Comparison of ENCODE assay signal across 34 mouse cellular contexts in the genomic region with DNA sequence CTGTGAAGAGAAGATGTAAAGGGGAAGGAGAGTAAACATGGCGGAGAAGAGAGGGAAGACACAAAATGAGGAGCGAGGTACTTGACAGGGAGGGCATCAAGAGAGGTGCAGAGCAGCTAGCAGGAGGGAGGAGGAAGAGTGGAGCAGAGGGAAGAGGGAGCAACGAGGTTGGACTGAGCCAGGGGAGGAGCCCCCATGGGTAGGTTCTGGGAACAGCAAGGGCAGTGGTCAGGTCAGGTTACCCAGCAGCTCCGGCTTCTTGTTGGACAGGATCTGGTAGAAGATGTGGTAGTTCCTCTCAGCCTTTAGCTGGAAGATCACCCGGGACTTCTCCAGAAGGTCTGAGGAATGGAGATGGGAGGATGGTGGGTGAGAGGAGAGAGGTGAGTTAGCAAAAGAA. TPM values are rescaled to one million over a fixed set of nuclear protein-coding genes. Genes with fewer than 3 reads are reported as not detected.
DNase-seq lines count a peak whose midpoint lies in the region; ATAC-seq and TF ChIP-seq lines count a peak whose summit lies in the region.
"Had no signal": no experiment of that assay in that cellular context is flagged by ENCODE, and none has a peak within 500 bp of the region (broad histone marks: within the 10 kb centered on the region; RNA-seq: fewer than 3 reads in every experiment).

No protein-coding gene starts in this region.

- no peaks in the 10 kb centered on the region for H3K4me1 ChIP-seq in heart, embryonic 11.5 days (ENCODE audit: control insufficient read depth, insufficient read depth, low read length)
- H3K4me1 ChIP-seq in heart, embryonic 14.5 days (ENCODE audit: control insufficient read depth in 2 of 2, insufficient read depth in 2 of 2, low read length in 2 of 2), result peaks cover 18 to 24% of the 10 kb centered on the region in 2 experiments; a peak in 3 of 4 replicates
- H3K4me1 ChIP-seq in heart, postnatal 0 days (ENCODE audit: control insufficient read depth, insufficient read depth), result no peaks in the 10 kb centered on the region
- H3K4me1 ChIP-seq in stomach, postnatal 0 days (replicated peaks; ENCODE audit: control insufficient read depth, insufficient read depth), result no peaks in the 10 kb centered on the region
- H3K4me1 ChIP-seq: embryonic facial prominence, embryonic 12.5 days; embryonic facial prominence, embryonic 15.5 days had no signal

- peak overlapping the region; percentile 86 for H3K9ac ChIP-seq in heart, embryonic 11.5 days (ENCODE audit: low read depth, low read length)
- H3K9ac ChIP-seq in heart, embryonic 14.5 days (ENCODE audit: low read length), result peak overlapping the region; percentile 83
- H3K9ac ChIP-seq in heart, postnatal 0 days (replicated peaks; ENCODE audit: low read depth, low read length), result peak overlapping the region; percentile 98
- H3K9ac ChIP-seq in stomach, postnatal 0 days (ENCODE audit: low read length), result no peak overlapping the region
- H3K9ac ChIP-seq: embryonic facial prominence, embryonic 12.5 days; embryonic facial prominence, embryonic 15.5 days; forebrain, postnatal 0 days; hindbrain, embryonic 14.5 days had no signal

- H3K4me3 ChIP-seq in heart, embryonic 11.5 days (ENCODE audit: low read depth, low read length), result peak overlapping the region; percentile 51
- peak overlapping the region; percentile 31 to 42 for H3K4me3 ChIP-seq in heart, embryonic 14.5 days (ENCODE audit: control insufficient read depth in 1 of 2, insufficient read depth in 1 of 2, low read depth in 1 of 2, low read length in 2 of 2)
- peak overlapping the region; percentile 70 for H3K4me3 ChIP-seq in heart, postnatal 0 days (ENCODE audit: low read depth, low read length)
- no peak overlapping the region for H3K4me3 ChIP-seq in stomach, postnatal 0 days (ENCODE audit: low read depth, low read length)
- H3K4me3 ChIP-seq: embryonic facial prominence, embryonic 12.5 days; embryonic facial prominence, embryonic 15.5 days; gastrocnemius, adult 2 months had no signal

- H3K9me3 ChIP-seq in heart, embryonic 11.5 days (replicated peaks; ENCODE audit: control insufficient read depth, low read length), result no peaks in the 10 kb centered on the region
- no peaks in the 10 kb centered on the region for H3K9me3 ChIP-seq in heart, embryonic 14.5 days (ENCODE audit: control insufficient read depth, low read length)
- no peaks in the 10 kb centered on the region for H3K9me3 ChIP-seq in heart, postnatal 0 days (replicated peaks; ENCODE audit: control insufficient read depth, low read length)
- no peaks in the 10 kb centered on the region for H3K9me3 ChIP-seq in stomach, postnatal 0 days (ENCODE audit: control insufficient read depth, low read length)
- H3K9me3 ChIP-seq: embryonic facial prominence, embryonic 12.5 days; embryonic facial prominence, embryonic 15.5 days had no signal

- DNase-seq in heart, postnatal 14 days, result no peak
- no peak for DNase-seq in heart, adult 11 months
- no peak for DNase-seq in heart, postnatal 0 days (ENCODE audit: low spot score)
- no peak for DNase-seq in stomach, postnatal 0 days (ENCODE audit: low spot score)
- DNase-seq: adrenal gland, adult 2 months; adrenal gland, postnatal 14 days; cerebellum, adult 11 months; cerebellum, adult 2 months; cerebellum, adult 9-11 months; cerebellum, postnatal 25 days; gastrocnemius, adult 2 months; gastrocnemius, postnatal 14 days; kidney, adult 18-20 months; kidney, adult 9 months had no signal

- peaks cover 2% of the 10 kb centered on the region; the same call in 1 of the 2 replicates for H3K36me3 ChIP-seq in heart, embryonic 11.5 days (ENCODE audit: control insufficient read depth, insufficient read depth, low read length)
- H3K36me3 ChIP-seq in heart, embryonic 14.5 days (ENCODE audit: control insufficient read depth, insufficient read depth, low read length), result peaks cover 83% of the 10 kb centered on the region
- H3K36me3 ChIP-seq in heart, postnatal 0 days (replicated peaks; ENCODE audit: control insufficient read depth, insufficient read depth, low read length), result peaks cover 85% of the 10 kb centered on the region
- H3K36me3 ChIP-seq in stomach, postnatal 0 days (ENCODE audit: control insufficient read depth, insufficient read depth, low read length), result no peaks in the 10 kb centered on the region
- H3K36me3 ChIP-seq: embryonic facial prominence, embryonic 12.5 days; embryonic facial prominence, embryonic 15.5 days had no signal

- peak overlapping the region; percentile 95 for H3K27ac ChIP-seq in heart, embryonic 11.5 days (ENCODE audit: low read depth, low read length)
- peak overlapping the region; percentile 71 to 87 for H3K27ac ChIP-seq in heart, embryonic 14.5 days (replicated peaks in 1 of 2; ENCODE audit: control insufficient read depth in 1 of 2, insufficient read depth in 1 of 2, low read depth in 2 of 2, low read length in 2 of 2)
- H3K27ac ChIP-seq in heart, postnatal 0 days (ENCODE audit: low read depth), result peak overlapping the region; percentile 96
- no peak overlapping the region for H3K27ac ChIP-seq in stomach, postnatal 0 days (replicated peaks)
- H3K27ac ChIP-seq: embryonic facial prominence, embryonic 12.5 days; embryonic facial prominence, embryonic 15.5 days; gastrocnemius, adult 2 months; hindbrain, embryonic 14.5 days; hindbrain, postnatal 0 days had no signal

- 57% methylated on average over 5 of the region's 5 CpGs for WGBS in heart, embryonic 11.5 days (ENCODE audit: insufficient replicate concordance)
- WGBS in heart, embryonic 14.5 days, result 47% methylated on average over 5 of the region's 5 CpGs
- WGBS in heart, postnatal 0 days, result 44% methylated on average over 5 of the region's 5 CpGs
- 78% methylated on average over 5 of the region's 5 CpGs for WGBS in stomach, postnatal 0 days

- peak overlapping the region; percentile 66 for H3K4me2 ChIP-seq in heart, embryonic 11.5 days
- H3K4me2 ChIP-seq in heart, embryonic 14.5 days (ENCODE audit: low read length), result peak overlapping the region; percentile 66
- H3K4me2 ChIP-seq in heart, postnatal 0 days (ENCODE audit: low read depth, low read length), result peak overlapping the region; percentile 58
- H3K4me2 ChIP-seq in stomach, postnatal 0 days (replicated peaks; ENCODE audit: low read depth), result no peak overlapping the region
- H3K4me2 ChIP-seq: embryonic facial prominence, embryonic 12.5 days; embryonic facial prominence, embryonic 15.5 days; hindbrain, embryonic 14.5 days had no signal

- no peak for TF ChIP-seq CTCF in heart, postnatal 0 days (IDR thresholded peaks at IDR 0.05; ENCODE audit: low read depth)
- TF ChIP-seq CTCF in stomach, postnatal 0 days (IDR thresholded peaks at IDR 0.05; ENCODE audit: low read depth), result no peak

- H3K27me3 ChIP-seq in heart, embryonic 11.5 days (ENCODE audit: control insufficient read depth, insufficient read depth, low read length), result no peaks in the 10 kb centered on the region; the same call in 1 of the 2 replicates
- no peaks in the 10 kb centered on the region for H3K27me3 ChIP-seq in heart, embryonic 14.5 days (ENCODE audit: control insufficient read depth, insufficient read depth, low read length)
- H3K27me3 ChIP-seq in heart, postnatal 0 days (ENCODE audit: control insufficient read depth, insufficient read depth, low read length), result no peaks in the 10 kb centered on the region
- H3K27me3 ChIP-seq in stomach, postnatal 0 days (ENCODE audit: control insufficient read depth, insufficient read depth, low read length), result no peaks in the 10 kb centered on the region
- H3K27me3 ChIP-seq: embryonic facial prominence, embryonic 12.5 days; embryonic facial prominence, embryonic 15.5 days had no signal

- peak; percentile 17; the same call in 1 of the 2 replicates for TF ChIP-seq EP300 in heart, postnatal 0 days (IDR thresholded peaks at IDR 0.05; ENCODE audit: low read depth)
- TF ChIP-seq EP300 in stomach, postnatal 0 days (optimal IDR thresholded peaks at IDR 0.05), result no peak

- no peak for ATAC-seq in heart, embryonic 11.5 days (replicated peaks; ENCODE audit: insufficient number of reproducible peaks, low FRiP score, low TSS enrichment)
- no peak for ATAC-seq in heart, embryonic 14.5 days (ENCODE audit: insufficient number of reproducible peaks, insufficient read depth, low FRiP score, low read depth)
- ATAC-seq in heart, postnatal 0 days (ENCODE audit: insufficient read depth, low read depth), result no peak
- no peak for ATAC-seq in stomach, postnatal 0 days (ENCODE audit: low FRiP score, low TSS enrichment)
- ATAC-seq: CD4-positive, CD25-positive, alpha-beta regulatory T cell, adult 4 months; forebrain, embryonic 14.5 days; forebrain, postnatal 0 days; hindbrain, postnatal 0 days; inflammation-experienced regulatory T-cells, adult 6 months; intestine, embryonic 16.5 days had no signal

- intact Hi-C loops in heart, postnatal 14 days (cut with DNase I), result no loop called here

RNA-seq across cellular contexts. Expression of gene Myh6, which starts 5.2 kb away (rescaled TPM):
- 2,306 and 2,903 TPM in 2 replicates for polyA plus RNA-seq in heart, embryonic 11.5 days (2014; fragmentation: Nextera tagmentation; extraction: Ambion mirVana)
- total RNA-seq in heart, postnatal 14 days (2021), result over 10,000 TPM; 23,215 to 24,603 TPM
- 2,542 and 2,728 TPM in 2 replicates for polyA plus RNA-seq in heart, embryonic 14.5 days (2014; fragmentation: Nextera tagmentation; extraction: Ambion mirVana)
- 3,860 and 3,976 TPM in 2 replicates for total RNA-seq in heart, postnatal 0 days (2014; rRNA removed; ENCODE audit: low replicate concordance)
- 8,242 and 9,737 TPM in 2 replicates for polyA plus RNA-seq in heart, postnatal 0 days (2015; fragmentation: Nextera tagmentation; extraction: Ambion mirVana)
- polyA plus RNA-seq in stomach, postnatal 0 days (2015; fragmentation: Nextera tagmentation; extraction: Ambion mirVana), result 0.27 and 0.29 TPM in 2 replicates
- total RNA-seq: adrenal gland, adult 2 months; common myeloid progenitor, adult 5-6 weeks; MEL had no signal
- polyA plus RNA-seq: adrenal gland, adult 2 months; CD4-positive, CD25-positive, alpha-beta regulatory T cell, adult 4 months; forebrain, embryonic 11.5 days; inflammation-experienced regulatory T-cells, adult 6 months had no signal

RNA-seq across cellular contexts. Expression of gene Gm17428, which starts 15.2 kb away (rescaled TPM):
- polyA plus RNA-seq in heart, embryonic 11.5 days (2014; fragmentation: Nextera tagmentation; extraction: Ambion mirVana), result not detected in 2 replicates
- total RNA-seq in heart, postnatal 14 days (2021), result not detected
- not detected in 2 replicates for polyA plus RNA-seq in heart, embryonic 14.5 days (2014; fragmentation: Nextera tagmentation; extraction: Ambion mirVana)
- total RNA-seq in heart, postnatal 0 days (2014; rRNA removed; ENCODE audit: low replicate concordance), result not detected in 2 replicates
- not detected in 2 replicates for polyA plus RNA-seq in heart, postnatal 0 days (2015; fragmentation: Nextera tagmentation; extraction: Ambion mirVana)
- polyA plus RNA-seq in stomach, postnatal 0 days (2015; fragmentation: Nextera tagmentation; extraction: Ambion mirVana), result not detected in 2 replicates
- total RNA-seq: adrenal gland, adult 2 months; adrenal gland, postnatal 14 days; adrenal gland, postnatal 4 days; common myeloid progenitor, adult 5-6 weeks; forebrain, postnatal 0 days; gastrocnemius, adult 2 months; gastrocnemius, postnatal 14 days; gastrocnemius, postnatal 4 days; heart, adult 18-20 months; hindbrain, postnatal 0 days; MEL had no signal
- polyA plus RNA-seq: adrenal gland, adult 2 months; C2C12; CD4-positive, CD25-positive, alpha-beta regulatory T cell, adult 4 months; cerebellum, adult 2 months; embryonic facial prominence, embryonic 12.5 days; embryonic facial prominence, embryonic 15.5 days; forebrain, embryonic 11.5 days; forebrain, embryonic 14.5 days; forebrain, postnatal 0 days; frontal cortex, adult 2 months; hindbrain, embryonic 11.5 days; hindbrain, embryonic 14.5 days; hindbrain, postnatal 0 days; inflammation-experienced regulatory T-cells, adult 6 months; intestine, embryonic 16.5 days had no signal

RNA-seq across cellular contexts. Expression of gene Cmtm5, which starts 25.4 kb away (rescaled TPM):
- polyA plus RNA-seq in heart, embryonic 11.5 days (2014; fragmentation: Nextera tagmentation; extraction: Ambion mirVana), result 0.49 and 0.90 TPM in 2 replicates
- total RNA-seq in heart, postnatal 14 days (2021), result under 1 TPM; 0.49 to 0.60 TPM
- 0.58 and 0.72 TPM in 2 replicates for polyA plus RNA-seq in heart, embryonic 14.5 days (2014; fragmentation: Nextera tagmentation; extraction: Ambion mirVana)
- total RNA-seq in heart, postnatal 0 days (2014; rRNA removed; ENCODE audit: low replicate concordance), result 3.1 and 8.1 TPM in 2 replicates
- 0.34 and 0.85 TPM in 2 replicates for polyA plus RNA-seq in heart, postnatal 0 days (2015; fragmentation: Nextera tagmentation; extraction: Ambion mirVana)
- 3.3 and 4.6 TPM in 2 replicates for polyA plus RNA-seq in stomach, postnatal 0 days (2015; fragmentation: Nextera tagmentation; extraction: Ambion mirVana)
- total RNA-seq: common myeloid progenitor, adult 5-6 weeks; MEL had no signal
- polyA plus RNA-seq: C2C12; CD4-positive, CD25-positive, alpha-beta regulatory T cell, adult 4 months; inflammation-experienced regulatory T-cells, adult 6 months had no signal

RNA-seq across cellular contexts. Expression of gene Il25, which starts 29.0 kb away (rescaled TPM):
- not detected in 2 replicates for polyA plus RNA-seq in heart, embryonic 11.5 days (2014; fragmentation: Nextera tagmentation; extraction: Ambion mirVana)
- total RNA-seq in heart, postnatal 14 days (2021), result not detected
- polyA plus RNA-seq in heart, embryonic 14.5 days (2014; fragmentation: Nextera tagmentation; extraction: Ambion mirVana), result not detected in 2 replicates
- total RNA-seq in heart, postnatal 0 days (2014; rRNA removed; ENCODE audit: low replicate concordance), result not detected in 2 replicates
- 0.11 TPM in 1 of 2 replicates, not detected in the other for polyA plus RNA-seq in heart, postnatal 0 days (2015; fragmentation: Nextera tagmentation; extraction: Ambion mirVana)
- 0.15 TPM in 1 of 2 replicates, not detected in the other for polyA plus RNA-seq in stomach, postnatal 0 days (2015; fragmentation: Nextera tagmentation; extraction: Ambion mirVana)
- total RNA-seq: adrenal gland, adult 2 months; adrenal gland, postnatal 14 days; adrenal gland, postnatal 4 days; common myeloid progenitor, adult 5-6 weeks; gastrocnemius, adult 2 months; gastrocnemius, postnatal 14 days; gastrocnemius, postnatal 4 days; heart, adult 18-20 months; hindbrain, postnatal 0 days; MEL had no signal
- polyA plus RNA-seq: C2C12; CD4-positive, CD25-positive, alpha-beta regulatory T cell, adult 4 months; forebrain, embryonic 11.5 days; hindbrain, embryonic 11.5 days; inflammation-experienced regulatory T-cells, adult 6 months; intestine, embryonic 16.5 days had no signal

RNA-seq across cellular contexts. Expression of gene Myh7, which starts 32.9 kb away (rescaled TPM):
- polyA plus RNA-seq in heart, embryonic 11.5 days (2014; fragmentation: Nextera tagmentation; extraction: Ambion mirVana), result 3,446 and 4,122 TPM in 2 replicates
- 1,000 to 10,000 TPM; 2,004 to 2,187 TPM for total RNA-seq in heart, postnatal 14 days (2021)
- polyA plus RNA-seq in heart, embryonic 14.5 days (2014; fragmentation: Nextera tagmentation; extraction: Ambion mirVana), result 5,319 and 5,796 TPM in 2 replicates
- total RNA-seq in heart, postnatal 0 days (2014; rRNA removed; ENCODE audit: low replicate concordance), result 4,273 and 4,731 TPM in 2 replicates
- polyA plus RNA-seq in heart, postnatal 0 days (2015; fragmentation: Nextera tagmentation; extraction: Ambion mirVana), result 1,026 and 1,537 TPM in 2 replicates
- 1.4 and 2.4 TPM in 2 replicates for polyA plus RNA-seq in stomach, postnatal 0 days (2015; fragmentation: Nextera tagmentation; extraction: Ambion mirVana)
- total RNA-seq: adrenal gland, adult 2 months; common myeloid progenitor, adult 5-6 weeks; MEL had no signal
- polyA plus RNA-seq: adrenal gland, adult 2 months; CD4-positive, CD25-positive, alpha-beta regulatory T cell, adult 4 months; inflammation-experienced regulatory T-cells, adult 6 months had no signal

Comparison
In these comparisons a context has a peak if more than half of its experiments do, and no peak if none do; other contexts are left out.
1. RNA of gene Myh6, which starts 5.2 kb away (polyA plus RNA-seq): 8,242 to 9,737 TPM in heart, postnatal 0 days, 2,542 to 2,728 TPM in heart, embryonic 14.5 days and 2,306 to 2,903 TPM in heart, embryonic 11.5 days; 0.27 to 0.29 TPM in stomach, postnatal 0 days; every median in the first group is over 1,000 times any median in the second.